Mouse (Mus musculus) olfactory bulb, adult 2 months (tissue): Measurements from ENCODE around the gene Cbx4.

Experiments
- CTCF ChIP-seq: fragments of 200-500 bp; IDR thresholded peaks from 2 replicates; pipeline ENCODE4 v1.5.1; 2012; ENCODE audit warnings: low read depth, mild to moderate bottlenecking, low read length, moderate library complexity; ENCODE audit not compliant: insufficient read depth
- POLR2A ChIP-seq: fragments of 200-500 bp; IDR thresholded peaks from 2 replicates; pipeline ENCODE4 v1.6.1; 2012; ENCODE audit warnings: mild to moderate bottlenecking, low read depth, low read length, moderate library complexity; ENCODE audit not compliant: insufficient read depth

DNA sequence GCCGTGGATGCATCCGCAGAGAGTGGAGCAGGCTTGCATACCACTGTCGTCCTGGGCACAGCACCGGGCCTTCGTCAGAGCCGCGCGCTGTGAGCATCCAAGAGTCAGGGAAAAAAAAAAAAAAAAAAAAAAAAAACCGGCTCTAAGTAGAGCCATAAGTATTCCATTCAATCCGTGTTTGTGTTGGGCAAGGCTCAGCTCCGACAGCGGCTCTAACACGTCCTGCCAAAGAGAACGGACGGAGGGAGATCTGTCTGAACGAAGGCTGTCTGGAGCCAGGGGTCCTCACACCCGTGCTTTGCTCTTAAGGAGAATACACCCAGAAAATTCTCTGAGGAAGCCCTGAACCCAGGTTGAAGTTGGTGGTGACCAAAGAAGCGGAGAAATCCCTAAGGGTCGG is 51.4 kb downstream of the Cbx4 start:
- TF ChIP-seq CTCF (no peak), POLR2A (no peak)
